Mouse (Mus musculus) layer of hippocampus, postnatal 10 days (tissue): ENCODE measurements around the gene Tatdn3. TPM values are rescaled to one million over a fixed set of nuclear protein-coding genes. Genes with fewer than 3 reads are reported as not detected.

ENCODE experiments used
- total RNA-seq, 2 experiments: library from RNA; stranded (reverse); gene quantifications; 2 replicates each; pipeline ENCODE4 v1.2.3; 2021

The Tatdn3 gene
- total RNA-seq, 2 experiments from 2014 or later: 27.5 to 35.0 TPM

Other genes with a start within 250 kb of the Tatdn3 start
- 10 to 100 TPM; 59.9 to 66.0 TPM for gene Rps6kc1, start 151.2 kb downstream of the Tatdn3 start, total RNA-seq
- 10 to 100 TPM; 47.9 to 50.6 TPM for gene Angel2, start 137.8 kb downstream of the Tatdn3 start, total RNA-seq
- 10 to 100 TPM; 14.9 to 15.2 TPM for gene Vash2, start 83.6 kb downstream of the Tatdn3 start, total RNA-seq
- 10 to 100 TPM; 20.1 to 26.2 TPM for gene Flvcr1, start 36.8 kb downstream of the Tatdn3 start, total RNA-seq
- gene Spata45, start 26.3 kb downstream of the Tatdn3 start, total RNA-seq: not detected
- 1 to 10 TPM; 1.6 to 2.2 TPM for gene Nsl1, start 80 bp upstream of the Tatdn3 start, total RNA-seq
- gene Batf3, start 34.9 kb upstream of the Tatdn3 start, total RNA-seq: 1 to 10 TPM in 1 of 2 experiments, under 1 TPM in 1; 0.74 to 1.4 TPM
- gene Fam71a, start 101.9 kb upstream of the Tatdn3 start, total RNA-seq: not detected
- under 1 TPM; 0.27 to 0.73 TPM for gene Atf3, start 155.1 kb upstream of the Tatdn3 start, total RNA-seq